Mouse (Mus musculus) erythroblast, embryonic 14.5 days (primary cell): ENCODE results near the gene Rps18. TPM values are rescaled to one million over a fixed set of nuclear protein-coding genes. Genes with fewer than 3 reads are reported as not detected.
A peak's percentile ranks its signal among the peaks of the same experiment; 100 is the strongest.
"Not testable (repeated sequence)": the region's sequence is repeated elsewhere in the genome, so short reads cannot be mapped to it uniquely, and the experiment has no call there.

ENCODE experiments used
- H3K27me3 ChIP-seq: 2 replicates; pipeline ENCODE4 v1.6.1; 2012; ENCODE audit warnings: inconsistent platforms; ENCODE audit not compliant: control insufficient read depth
- H3K36me3 ChIP-seq: 2 replicates; pipeline ENCODE4 v1.6.1; 2012; ENCODE audit warnings: mild to moderate bottlenecking, inconsistent platforms; ENCODE audit not compliant: control insufficient read depth
- H3K4me1 ChIP-seq: 2 replicates; pipeline ENCODE4 v1.6.1; 2012; ENCODE audit warnings: inconsistent platforms; ENCODE audit not compliant: control insufficient read depth
- H3K4me3 ChIP-seq: replicated peaks from 2 replicates; pipeline ENCODE3; 2012; ENCODE audit warnings: moderate library complexity, mild to moderate bottlenecking, inconsistent platforms
- H3K9me3 ChIP-seq: 2 replicates; pipeline ENCODE4 v1.6.1; 2012; ENCODE audit warnings: low read length, inconsistent platforms, mixed read lengths; ENCODE audit not compliant: control insufficient read depth
- GATA1 ChIP-seq: IDR thresholded peaks from 2 replicates; pipeline ENCODE4 v1.6.1; 2012; ENCODE audit warnings: low read length, inconsistent platforms, mixed read lengths
- TAL1 ChIP-seq: IDR thresholded peaks from 3 replicates; pipeline ENCODE4 v1.6.1; 2012; ENCODE audit warnings: low read length, inconsistent platforms, mixed read lengths
- polyA plus RNA-seq: library from polyadenylated mRNA; stranded (reverse); fragments of >175 nt; gene quantifications from 2 replicates; pipeline ENCODE4 v1.2.3, GENCODE M21; 2012

Rps18 gene
- polyA plus RNA-seq, result 11.8 and 13.8 TPM in 2 replicates

DNA sequence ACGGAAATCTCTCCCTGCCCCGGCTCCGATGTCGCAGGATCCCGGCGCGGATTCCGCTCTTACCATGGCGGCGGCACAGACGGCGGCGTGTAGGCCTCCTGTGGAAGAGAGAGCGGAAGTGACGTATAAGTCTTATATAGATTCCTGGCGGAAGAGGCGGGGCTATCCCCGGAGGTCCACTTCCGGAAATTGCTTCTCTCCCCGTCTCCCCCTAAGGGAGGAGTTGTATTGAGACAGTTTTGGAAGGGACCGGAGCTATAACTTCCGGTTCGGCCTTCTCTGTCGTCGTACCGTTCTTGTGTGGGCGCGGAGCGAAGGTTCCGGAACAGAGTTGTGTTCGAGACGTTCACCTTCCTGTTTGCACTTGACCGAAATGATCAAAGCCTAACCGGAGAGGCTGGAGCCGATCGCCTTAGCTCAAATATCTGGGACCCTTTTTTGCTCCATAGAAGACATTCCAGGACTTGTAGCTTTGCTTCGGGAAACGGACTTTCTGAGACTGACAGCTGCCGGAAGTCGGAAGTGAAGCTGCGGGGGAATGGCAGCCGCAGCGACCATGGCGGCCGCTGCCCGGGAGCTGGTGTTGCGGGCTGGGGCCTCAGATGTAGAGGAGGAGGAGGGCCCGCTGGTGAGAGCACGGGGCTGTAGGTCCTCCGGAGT is at the start of gene Rps18, which contains the start of gene Vps52:
Rps18 (minus strand) TSS at position 447 of the 660 bp plus-strand sequence.
Vps52 (plus strand) TSS at position 258 of the 660 bp plus-strand sequence.
- TF ChIP-seq GATA1 (no peak), TAL1 (no peak)
- Histone ChIP-seq H3K36me3 (peaks cover 72% of the 10 kb centered on the region), H3K4me1 (peaks cover 65% of the 10 kb centered on the region)

GRCm38 (mm10) chr17:34003426-34003825 is 47.6 kb upstream of the Rps18 start:
- peaks cover 35% of the 10 kb centered on the region for H3K27me3 ChIP-seq
- H3K9me3 ChIP-seq, result no peaks in the 10 kb centered on the region
- no peaks in the 10 kb centered on the region for H3K4me1 ChIP-seq

More for the DNA sequence above, at the start of gene Rps18, which contains the start of gene Vps52:
- Histone ChIP-seq H3K9me3 (no peaks in the 10 kb centered on the region), H3K27me3 (no peaks in the 10 kb centered on the region), H3K4me3 (peak within 1 kb of the TSS; percentile 91)

DNA sequence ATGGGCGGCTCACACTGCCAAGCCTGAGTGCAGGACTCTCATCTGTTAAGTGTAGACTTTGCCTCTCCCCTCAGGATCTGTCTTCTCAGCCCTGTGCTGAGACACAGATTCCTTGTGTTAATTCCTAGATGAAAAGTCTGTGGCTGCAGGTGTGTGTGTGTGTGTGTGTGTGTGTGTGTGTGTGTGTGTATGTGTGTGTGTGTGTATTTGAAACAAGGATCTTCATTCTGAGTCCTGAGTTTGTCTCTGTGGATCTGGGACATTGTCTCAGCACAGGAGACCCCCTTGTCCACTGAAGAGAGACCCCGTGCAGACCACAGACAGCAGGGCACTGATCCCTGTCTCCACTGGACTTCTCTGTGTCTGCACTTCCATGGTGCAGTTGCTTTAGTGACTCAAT is 45.0 kb upstream of the Rps18 start:
- peaks cover 43% of the 10 kb centered on the region for H3K27me3 ChIP-seq
- H3K36me3 ChIP-seq, H3K4me3 ChIP-seq, H3K4me1 ChIP-seq, H3K9me3 ChIP-seq: not testable (repeated sequence)

More at GRCm38 (mm10) chr17:34003426-34003825, 47.6 kb upstream of the Rps18 start:
- H3K36me3 ChIP-seq, result no peaks in the 10 kb centered on the region
- no peak overlapping the region for H3K4me3 ChIP-seq
- TF ChIP-seq TAL1 (no peak), GATA1 (no peak)

DNA sequence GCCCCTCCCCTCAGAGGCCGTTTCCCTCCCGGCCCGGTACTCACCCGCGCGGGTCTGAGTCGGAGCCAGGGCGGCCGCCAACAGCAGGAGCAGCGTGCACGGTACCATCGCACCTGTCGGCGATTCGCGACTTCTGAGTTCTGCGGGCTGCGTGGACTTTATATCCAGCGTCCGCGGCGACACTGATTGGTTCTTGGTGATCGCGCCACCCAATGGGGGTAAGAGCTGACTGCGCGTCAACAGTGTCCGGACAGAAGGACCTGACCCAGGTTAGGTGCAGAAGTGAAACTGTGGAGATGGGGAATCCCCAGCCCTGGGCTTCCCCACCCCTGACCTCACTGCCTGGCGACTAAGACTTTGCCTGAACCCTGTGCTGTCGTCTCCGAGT is 44.3 kb upstream of the Rps18 start, which contains the start of gene H2-K1:
H2-K1 (minus strand) TSS at position 198 of the 388 bp plus-strand sequence.
- Histone ChIP-seq H3K36me3 (no peaks in the 10 kb centered on the region), H3K27me3 (peaks cover 43% of the 10 kb centered on the region), H3K4me3 (peak within 1 kb of the TSS; percentile 57), H3K9me3 (no peaks in the 10 kb centered on the region), H3K4me1 (no peaks in the 10 kb centered on the region)
- no peak for TF ChIP-seq GATA1
- TF ChIP-seq TAL1, result no peak

DNA sequence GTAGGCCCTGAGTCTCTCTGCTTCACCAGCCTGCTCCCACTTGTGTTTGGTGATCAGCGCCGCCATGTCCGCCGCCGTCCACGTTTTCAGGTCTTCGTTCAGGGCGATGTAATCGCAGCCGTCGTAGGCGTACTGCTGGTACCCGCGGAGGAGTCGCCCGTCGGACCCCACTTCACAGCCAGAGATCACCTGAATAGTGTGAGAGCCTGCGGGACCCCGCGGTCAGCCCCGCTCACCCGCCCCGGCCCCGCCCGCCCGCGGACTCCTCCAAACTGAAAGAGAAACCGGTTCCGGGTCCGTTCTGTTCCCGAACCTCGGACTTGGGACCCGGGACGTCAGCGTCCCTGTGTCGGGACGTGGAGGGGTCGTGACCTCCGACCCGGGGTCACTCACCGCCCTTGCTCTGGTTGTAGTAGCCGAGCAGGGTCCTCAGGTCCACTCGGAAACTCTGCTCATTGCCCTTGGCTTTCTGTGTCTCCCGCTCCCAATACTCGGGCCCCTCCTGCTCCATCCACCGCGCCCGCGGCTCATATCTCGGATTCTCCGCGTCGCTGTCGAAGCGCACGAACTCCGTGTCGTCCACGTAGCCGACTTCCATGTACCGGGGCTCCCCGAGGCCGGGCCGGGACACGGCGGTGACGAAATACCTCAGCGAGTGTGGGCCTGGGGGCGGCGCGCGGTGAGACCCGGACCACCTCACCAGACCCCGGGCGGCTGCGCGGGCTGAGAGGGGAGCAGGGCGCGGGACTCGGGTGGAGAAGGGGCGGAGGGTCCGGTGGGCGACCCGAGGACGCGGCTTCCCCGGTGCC is 43.7 kb upstream of the Rps18 start:
- no peaks in the 10 kb centered on the region for H3K9me3 ChIP-seq
- H3K4me1 ChIP-seq, result no peaks in the 10 kb centered on the region
- TF ChIP-seq TAL1, result no peak
- TF ChIP-seq GATA1, result no peak
- H3K4me3 ChIP-seq, result peak overlapping the region; percentile 57
- no peaks in the 10 kb centered on the region for H3K36me3 ChIP-seq
- H3K27me3 ChIP-seq, result peaks cover 43% of the 10 kb centered on the region

GRCm38 (mm10) chr17:33998697-33999096 is 42.9 kb upstream of the Rps18 start:
- not testable (repeated sequence) for H3K36me3 ChIP-seq, H3K4me1 ChIP-seq, H3K9me3 ChIP-seq, H3K4me3 ChIP-seq
- peaks cover 43% of the 10 kb centered on the region for H3K27me3 ChIP-seq

- not testable (repeated sequence) for H3K36me3 ChIP-seq, H3K4me1 ChIP-seq, H3K9me3 ChIP-seq, H3K4me3 ChIP-seq
- H3K27me3 ChIP-seq, result peaks cover 41% of the 10 kb centered on the region
These were observed 41.2 kb upstream of the Rps18 start for GRCm38 (mm10) chr17:33997025-33997424.

DNA sequence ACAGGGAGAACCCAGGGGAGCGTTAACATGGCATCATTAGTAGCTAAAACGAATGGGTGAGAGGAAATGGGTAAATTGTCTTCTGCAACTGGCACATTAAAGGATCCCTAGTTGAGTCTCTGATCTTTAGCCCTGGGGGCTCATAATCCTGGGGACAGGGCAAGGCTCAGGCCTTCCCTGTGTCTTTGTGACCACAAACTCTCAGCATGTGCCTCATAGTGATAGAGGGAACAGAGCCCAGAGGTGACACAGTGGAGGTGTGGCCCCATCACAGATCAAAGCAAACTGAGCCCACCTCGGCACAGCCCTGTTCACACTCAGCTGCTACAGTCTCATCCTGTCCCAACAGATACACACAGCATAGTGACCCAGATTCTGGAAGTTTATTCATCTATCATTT is 39.9 kb upstream of the Rps18 start:
- peaks cover 28% of the 10 kb centered on the region for H3K27me3 ChIP-seq

DNA sequence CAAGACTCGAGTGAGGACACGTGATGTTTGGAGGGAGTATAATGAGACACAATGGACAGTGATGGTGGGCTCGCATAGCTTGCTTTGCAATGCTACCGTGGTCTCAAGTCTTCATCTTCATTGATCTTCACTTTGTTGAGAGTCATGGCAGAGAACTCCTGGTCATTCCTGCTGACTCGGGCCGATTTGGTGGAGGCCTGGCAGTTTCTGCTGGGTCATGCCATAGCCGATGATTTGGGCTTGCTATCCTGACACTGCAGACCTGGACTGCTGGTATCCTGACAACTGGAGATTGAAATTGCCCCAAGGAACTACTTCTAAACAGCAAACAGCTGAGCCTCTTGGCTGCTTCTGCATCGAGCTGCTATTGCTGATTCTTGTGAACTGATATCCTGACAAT is 39.2 kb upstream of the Rps18 start:
- no peaks in the 10 kb centered on the region for H3K4me1 ChIP-seq
- no peak overlapping the region for H3K4me3 ChIP-seq
- TF ChIP-seq TAL1 (no peak), GATA1 (no peak)

More for the DNA sequence above, 39.9 kb upstream of the Rps18 start:
- H3K4me3 ChIP-seq, result no peak overlapping the region
- no peaks in the 10 kb centered on the region for H3K36me3 ChIP-seq
- no peaks in the 10 kb centered on the region for H3K9me3 ChIP-seq
- TF ChIP-seq TAL1 (no peak), GATA1 (no peak)
- no peaks in the 10 kb centered on the region for H3K4me1 ChIP-seq

More for the DNA sequence above, 39.2 kb upstream of the Rps18 start:
- Histone ChIP-seq H3K36me3 (no peaks in the 10 kb centered on the region), H3K27me3 (peaks cover 21% of the 10 kb centered on the region), H3K9me3 (no peaks in the 10 kb centered on the region)
